Mouse (Mus musculus): Measurements from ENCODE around the gene Igsf21. TPM values are rescaled to one million over a fixed set of nuclear protein-coding genes. Genes with fewer than 3 reads are reported as not detected.

Gene Igsf21
- polyA plus RNA-seq, 1 experiment from 2014 or later = 0.20 TPM

DNA sequence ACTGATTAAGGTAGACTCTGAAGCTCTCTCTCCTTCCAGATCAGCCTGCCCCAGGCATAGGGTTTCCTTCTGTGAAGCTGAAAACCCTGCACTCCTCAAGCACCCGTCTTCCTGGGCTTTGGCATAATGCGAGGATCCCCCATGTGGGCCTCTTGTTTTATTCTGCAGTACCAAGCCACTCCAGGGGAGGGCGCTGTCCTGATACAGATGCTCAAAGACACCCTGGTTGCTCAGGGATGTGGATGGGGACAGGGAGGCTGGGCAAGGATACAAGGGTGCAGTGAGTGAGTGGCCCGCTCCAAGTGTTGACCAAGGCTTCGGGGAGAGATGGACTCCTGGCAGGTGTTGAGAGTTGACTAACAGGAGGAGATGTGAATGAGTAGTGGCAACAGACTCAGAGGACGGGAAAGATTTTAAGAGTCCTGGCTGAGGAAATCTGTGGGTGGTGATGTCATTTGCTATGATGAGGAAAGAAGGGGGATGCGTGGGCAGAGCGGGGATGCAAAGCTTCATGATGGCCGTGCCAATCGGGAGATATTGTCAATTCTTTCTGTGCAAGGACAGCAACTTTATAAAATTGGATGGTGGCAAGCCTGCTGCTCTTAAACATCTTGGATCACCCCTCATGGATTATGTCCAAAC lies 102.6 kb downstream of the Igsf21 start:
- peaks cover 5% of the 10 kb centered on the region; the same call in 1 of the 2 replicates for H3K9me3 ChIP-seq (replicated peaks; ENCODE audit: control insufficient read depth, low read length)
- no peak overlapping the region for H3K4me2 ChIP-seq (ENCODE audit: low read depth, low read length)
- no peaks in the 10 kb centered on the region for H3K36me3 ChIP-seq (ENCODE audit: control insufficient read depth, insufficient read depth)
- WGBS = 78% methylated on average over 10 of the region's 10 CpGs
- ATAC-seq (replicated peaks; ENCODE audit: extremely low read depth, insufficient read depth, low FRiP score) = no peak
- no peaks in the 10 kb centered on the region; the same call in 1 of the 2 replicates for H3K27me3 ChIP-seq (ENCODE audit: control insufficient read depth, insufficient read depth, low read length)
- H3K4me1 ChIP-seq (ENCODE audit: control insufficient read depth, insufficient read depth, low read length) = no peaks in the 10 kb centered on the region
- H3K27ac ChIP-seq (ENCODE audit: low read length) = no peak overlapping the region
- H3K9ac ChIP-seq (ENCODE audit: low read length) = no peak overlapping the region
- no peak overlapping the region for H3K4me3 ChIP-seq (ENCODE audit: low read length)

DNA sequence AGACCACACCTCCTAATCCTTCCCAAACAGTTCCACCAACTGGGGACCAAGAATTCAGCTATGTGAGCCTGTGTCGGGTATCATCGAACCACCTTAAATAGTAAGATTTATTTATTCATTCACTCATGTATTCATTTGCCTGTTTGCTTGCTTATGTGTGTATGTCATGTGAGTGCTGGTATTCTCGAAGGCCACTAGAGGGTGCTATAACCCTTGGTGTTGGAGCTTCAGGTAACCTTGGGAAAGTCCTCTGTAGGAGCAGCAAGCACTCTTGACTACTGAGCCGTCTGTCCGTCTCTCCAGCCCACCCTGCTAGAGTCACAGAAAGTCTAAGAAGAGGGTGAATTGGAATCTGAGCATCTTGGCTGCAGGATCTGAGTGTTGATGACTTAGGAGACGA lies 103.4 kb downstream of the Igsf21 start:
- Histone ChIP-seq H3K4me1 (ENCODE audit: control insufficient read depth, insufficient read depth, low read length) (no peaks in the 10 kb centered on the region), H3K4me3 (ENCODE audit: low read length) (no peak overlapping the region), H3K4me2 (ENCODE audit: low read depth, low read length) (no peak overlapping the region), H3K27me3 (ENCODE audit: control insufficient read depth, insufficient read depth, low read length) (no peaks in the 10 kb centered on the region; the same call in 1 of the 2 replicates), H3K9ac (ENCODE audit: low read length) (no peak overlapping the region), H3K9me3 (replicated peaks; ENCODE audit: control insufficient read depth, low read length) (peaks cover 5% of the 10 kb centered on the region; the same call in 1 of the 2 replicates), H3K36me3 (ENCODE audit: control insufficient read depth, insufficient read depth) (no peaks in the 10 kb centered on the region), H3K27ac (ENCODE audit: low read length) (no peak overlapping the region)
- 88% methylated on average over 6 of the region's 6 CpGs for WGBS
- no peak for ATAC-seq (replicated peaks; ENCODE audit: extremely low read depth, insufficient read depth, low FRiP score)

DNA sequence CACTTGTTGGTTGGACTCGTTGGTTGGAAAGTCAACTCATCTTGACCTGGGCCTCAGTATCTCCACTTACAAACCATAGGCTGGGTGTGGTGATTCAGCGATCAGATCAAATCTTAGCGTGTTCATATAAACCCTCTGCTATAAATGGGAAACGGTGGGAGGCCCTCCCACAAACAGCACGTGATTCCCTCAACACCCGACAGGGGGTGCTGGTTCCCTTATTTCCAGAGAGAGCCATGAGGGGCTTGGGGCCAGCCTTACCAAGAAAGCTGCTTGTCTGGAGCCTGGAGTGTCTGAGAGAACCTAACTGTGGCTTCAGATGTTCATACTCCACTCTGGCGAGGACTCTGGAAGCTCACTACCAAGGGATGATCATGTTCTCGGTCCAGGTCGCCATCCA lies 106.1 kb downstream of the Igsf21 start:
- no peak overlapping the region for H3K4me2 ChIP-seq (ENCODE audit: low read depth, low read length)
- no peak for ATAC-seq (replicated peaks; ENCODE audit: extremely low read depth, insufficient read depth, low FRiP score)
- H3K9ac ChIP-seq (ENCODE audit: low read length) = no peak overlapping the region
- H3K27ac ChIP-seq (ENCODE audit: low read length) = no peak overlapping the region
- WGBS = 62% methylated on average over 9 of the region's 9 CpGs
- H3K9me3 ChIP-seq (replicated peaks; ENCODE audit: control insufficient read depth, low read length) = peaks cover 5% of the 10 kb centered on the region; the same call in 1 of the 2 replicates
- no peaks in the 10 kb centered on the region; the same call in 1 of the 2 replicates for H3K27me3 ChIP-seq (ENCODE audit: control insufficient read depth, insufficient read depth, low read length)
- no peak overlapping the region for H3K4me3 ChIP-seq (ENCODE audit: low read length)
- H3K4me1 ChIP-seq (ENCODE audit: control insufficient read depth, insufficient read depth, low read length) = no peaks in the 10 kb centered on the region
- H3K36me3 ChIP-seq (ENCODE audit: control insufficient read depth, insufficient read depth) = no peaks in the 10 kb centered on the region

DNA sequence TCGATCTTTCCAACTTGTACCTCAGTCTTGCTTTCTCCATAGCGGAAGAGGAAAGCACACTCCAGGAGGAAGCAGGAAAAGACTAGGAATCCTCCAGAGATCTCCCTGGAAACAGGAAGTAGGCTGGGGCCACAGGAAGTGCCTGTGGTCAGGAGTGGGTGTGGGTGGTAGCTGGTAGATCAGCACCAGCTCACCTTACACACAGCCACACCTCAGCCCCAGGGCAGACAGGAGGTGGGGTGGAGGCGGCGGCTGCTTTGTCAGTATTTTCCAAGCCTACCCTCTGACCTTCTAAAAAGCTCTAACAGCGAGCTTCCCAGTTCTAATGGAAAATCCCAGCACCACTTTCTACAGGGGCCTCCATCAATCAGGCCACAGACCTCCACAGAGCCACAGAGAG lies 107.7 kb downstream of the Igsf21 start:
- no peaks in the 10 kb centered on the region; the same call in 1 of the 2 replicates for H3K27me3 ChIP-seq (ENCODE audit: control insufficient read depth, insufficient read depth, low read length)
- H3K4me1 ChIP-seq (ENCODE audit: control insufficient read depth, insufficient read depth, low read length) = no peaks in the 10 kb centered on the region
- no peak overlapping the region for H3K27ac ChIP-seq (ENCODE audit: low read length)
- no peak overlapping the region for H3K4me2 ChIP-seq (ENCODE audit: low read depth, low read length)
- H3K9me3 ChIP-seq (replicated peaks; ENCODE audit: control insufficient read depth, low read length) = peaks cover 5% of the 10 kb centered on the region; the same call in 1 of the 2 replicates
- no peaks in the 10 kb centered on the region for H3K36me3 ChIP-seq (ENCODE audit: control insufficient read depth, insufficient read depth)
- no peak for ATAC-seq (replicated peaks; ENCODE audit: extremely low read depth, insufficient read depth, low FRiP score)
- H3K9ac ChIP-seq (ENCODE audit: low read length) = no peak overlapping the region
- H3K4me3 ChIP-seq (ENCODE audit: low read length) = no peak overlapping the region
- 56% methylated on average over 5 of the region's 5 CpGs for WGBS

GRCm38 (mm10) chr4:140131625-140132321 lies 114.8 kb downstream of the Igsf21 start:
- no peaks in the 10 kb centered on the region for H3K9me3 ChIP-seq (replicated peaks; ENCODE audit: control insufficient read depth, low read length)
- peaks cover 13% of the 10 kb centered on the region for H3K27me3 ChIP-seq (ENCODE audit: control insufficient read depth, insufficient read depth, low read length)
- H3K27ac ChIP-seq (ENCODE audit: low read length) = no peak overlapping the region
- H3K4me2 ChIP-seq (ENCODE audit: low read depth, low read length) = no peak overlapping the region
- no peak for ATAC-seq (replicated peaks; ENCODE audit: extremely low read depth, insufficient read depth, low FRiP score)
- no peaks in the 10 kb centered on the region for H3K36me3 ChIP-seq (ENCODE audit: control insufficient read depth, insufficient read depth)
- no peak overlapping the region for H3K9ac ChIP-seq (ENCODE audit: low read length)
- 23% methylated on average over 9 of the region's 9 CpGs for WGBS
- H3K4me1 ChIP-seq (ENCODE audit: control insufficient read depth, insufficient read depth, low read length) = no peaks in the 10 kb centered on the region
- H3K4me3 ChIP-seq (ENCODE audit: low read length) = no peak overlapping the region

GRCm38 (mm10) chr4:140131201-140131600 lies 115.4 kb downstream of the Igsf21 start:
- 2% methylated on average over 5 of the region's 5 CpGs for WGBS
- no peak overlapping the region for H3K27ac ChIP-seq (ENCODE audit: low read length)
- H3K4me1 ChIP-seq (ENCODE audit: control insufficient read depth, insufficient read depth, low read length) = no peaks in the 10 kb centered on the region
- peaks cover 13% of the 10 kb centered on the region for H3K27me3 ChIP-seq (ENCODE audit: control insufficient read depth, insufficient read depth, low read length)
- H3K4me2 ChIP-seq (ENCODE audit: low read depth, low read length) = no peak overlapping the region
- H3K9ac ChIP-seq (ENCODE audit: low read length) = no peak overlapping the region
- no peak for ATAC-seq (replicated peaks; ENCODE audit: extremely low read depth, insufficient read depth, low FRiP score)
- H3K36me3 ChIP-seq (ENCODE audit: control insufficient read depth, insufficient read depth) = no peaks in the 10 kb centered on the region
- H3K4me3 ChIP-seq (ENCODE audit: low read length) = no peak overlapping the region
- no peaks in the 10 kb centered on the region for H3K9me3 ChIP-seq (replicated peaks; ENCODE audit: control insufficient read depth, low read length)

GRCm38 (mm10) chr4:140129553-140130275 lies 116.9 kb downstream of the Igsf21 start:
- Histone ChIP-seq H3K4me3 (ENCODE audit: low read length) (no peak overlapping the region), H3K4me1 (ENCODE audit: control insufficient read depth, insufficient read depth, low read length) (no peaks in the 10 kb centered on the region), H3K27me3 (ENCODE audit: control insufficient read depth, insufficient read depth, low read length) (peaks cover 13% of the 10 kb centered on the region), H3K4me2 (ENCODE audit: low read depth, low read length) (no peak overlapping the region), H3K27ac (ENCODE audit: low read length) (no peak overlapping the region), H3K9me3 (replicated peaks; ENCODE audit: control insufficient read depth, low read length) (no peaks in the 10 kb centered on the region), H3K36me3 (ENCODE audit: control insufficient read depth, insufficient read depth) (no peaks in the 10 kb centered on the region), H3K9ac (ENCODE audit: low read length) (no peak overlapping the region)
- 36% methylated on average over 12 of the region's 12 CpGs for WGBS
- no peak for ATAC-seq (replicated peaks; ENCODE audit: extremely low read depth, insufficient read depth, low FRiP score)

DNA sequence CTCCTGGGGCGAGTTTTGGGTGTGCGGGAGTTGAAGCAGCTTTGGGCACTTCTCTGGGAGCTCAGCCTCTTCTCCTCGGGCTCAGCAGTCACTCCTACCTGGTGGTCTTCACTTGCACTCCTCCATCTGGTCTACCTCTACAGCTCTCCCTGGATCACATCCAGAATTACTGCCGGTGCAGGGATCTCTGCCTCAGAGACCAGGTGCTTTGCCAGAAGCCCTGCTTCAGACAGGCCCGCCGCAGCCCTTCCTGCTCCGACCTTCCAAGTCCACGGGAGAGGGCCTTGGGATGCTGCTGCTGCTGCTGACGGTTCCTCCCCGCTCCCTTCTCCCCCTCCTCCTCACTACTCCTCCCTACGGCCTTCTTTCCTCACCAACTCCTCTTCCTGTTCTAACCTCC lies 118.5 kb downstream of the Igsf21 start:
- no peaks in the 10 kb centered on the region for H3K36me3 ChIP-seq (ENCODE audit: control insufficient read depth, insufficient read depth)
- no peak for ATAC-seq (replicated peaks; ENCODE audit: extremely low read depth, insufficient read depth, low FRiP score)
- H3K4me3 ChIP-seq (ENCODE audit: low read length) = no peak overlapping the region
- 76% methylated on average over 11 of the region's 11 CpGs for WGBS
- H3K27ac ChIP-seq (ENCODE audit: low read length) = no peak overlapping the region
- H3K4me1 ChIP-seq (ENCODE audit: control insufficient read depth, insufficient read depth, low read length) = no peaks in the 10 kb centered on the region
- no peak overlapping the region for H3K4me2 ChIP-seq (ENCODE audit: low read depth, low read length)
- no peak overlapping the region for H3K9ac ChIP-seq (ENCODE audit: low read length)
- peaks cover 13% of the 10 kb centered on the region for H3K27me3 ChIP-seq (ENCODE audit: control insufficient read depth, insufficient read depth, low read length)
- no peaks in the 10 kb centered on the region for H3K9me3 ChIP-seq (replicated peaks; ENCODE audit: control insufficient read depth, low read length)

- WGBS = 80% methylated on average over 7 of the region's 7 CpGs
- no peak for ATAC-seq (replicated peaks; ENCODE audit: extremely low read depth, insufficient read depth, low FRiP score)
These were observed 120.8 kb downstream of the Igsf21 start for GRCm38 (mm10) chr4:140125806-140126205.

More at GRCm38 (mm10) chr4:140125806-140126205, 120.8 kb downstream of the Igsf21 start:
- no peak overlapping the region for H3K4me3 ChIP-seq (ENCODE audit: low read length)
- H3K9ac ChIP-seq (ENCODE audit: low read length) = no peak overlapping the region
- H3K27ac ChIP-seq (ENCODE audit: low read length) = no peak overlapping the region
- H3K27me3 ChIP-seq (ENCODE audit: control insufficient read depth, insufficient read depth, low read length) = peaks cover 2% of the 10 kb centered on the region; the same call in 1 of the 2 replicates
- H3K4me1 ChIP-seq (ENCODE audit: control insufficient read depth, insufficient read depth, low read length) = no peaks in the 10 kb centered on the region
- H3K4me2 ChIP-seq (ENCODE audit: low read depth, low read length) = no peak overlapping the region
- no peaks in the 10 kb centered on the region for H3K36me3 ChIP-seq (ENCODE audit: control insufficient read depth, insufficient read depth)
- no peaks in the 10 kb centered on the region for H3K9me3 ChIP-seq (replicated peaks; ENCODE audit: control insufficient read depth, low read length)

Measured in heart, embryonic 16.5 days (tissue).